Mouse (Mus musculus) liver, embryonic 13.5 days (tissue): Measurements from ENCODE around the gene Snph. TPM values are rescaled to one million over a fixed set of nuclear protein-coding genes. Genes with fewer than 3 reads are reported as not detected.
A peak's percentile ranks its signal among the peaks of the same experiment; 100 is the strongest.

Source experiments
- ATAC-seq: fragments of 200-750 bp; cut with Nextera tagmentation; 2 replicates; pipeline ENCODE4 v1.8.0; 2017; ENCODE audit warnings: low read depth, mild to moderate bottlenecking, moderate number of reproducible peaks, moderate library complexity
- DNase-seq: peaks from one replicate; pipeline ENCODE4 v3.0.0; 2022
- H3K27ac ChIP-seq: fragments of 300-500 bp; sonication (generic); 2 replicates; pipeline ENCODE4 v1.5.1; 2015; ENCODE audit warnings: moderate library complexity, mild to moderate bottlenecking, inconsistent platforms
- H3K27me3 ChIP-seq: fragments of 300-500 bp; sonication (generic); 2 replicates; pipeline ENCODE4 v1.6.1; 2015; ENCODE audit warnings: mild to moderate bottlenecking, inconsistent platforms
- H3K36me3 ChIP-seq: fragments of 300-500 bp; sonication (generic); 2 replicates; pipeline ENCODE4 v1.6.1; 2015; ENCODE audit warnings: mild to moderate bottlenecking, inconsistent platforms
- H3K4me1 ChIP-seq: fragments of 300-500 bp; sonication (generic); replicated peaks from 2 replicates; pipeline ENCODE4 v1.6.1; 2015; ENCODE audit warnings: inconsistent platforms
- H3K4me2 ChIP-seq: fragments of 300-500 bp; sonication (generic); 2 replicates; pipeline ENCODE4 v1.6.1; 2015; ENCODE audit warnings: inconsistent platforms, mild to moderate bottlenecking, moderate library complexity
- H3K4me3 ChIP-seq: fragments of 300-500 bp; sonication (generic); replicated peaks from 2 replicates; pipeline ENCODE4 v1.5.1; 2015; ENCODE audit warnings: mild to moderate bottlenecking, inconsistent platforms
- H3K9ac ChIP-seq: fragments of 300-500 bp; sonication (generic); 2 replicates; pipeline ENCODE4 v1.6.1; 2015; ENCODE audit warnings: mild to moderate bottlenecking, inconsistent platforms
- H3K9me3 ChIP-seq: fragments of 300-500 bp; sonication (generic); replicated peaks from 2 replicates; pipeline ENCODE4 v1.6.1; 2016; ENCODE audit warnings: inconsistent platforms
- WGBS: fragments of 180-500 bp; shearing (Covaris S2); methylation state at CpG from one replicate; pipeline ENCODE4 v1.1.7; 2015; ENCODE audit not compliant: insufficient replicate concordance; 5-methylcytosine and 5-hydroxymethylcytosine counted together
- polyA plus RNA-seq: library from polyadenylated mRNA; unstranded; fragments of >200 nt; fragmentation: Nextera tagmentation; extraction: Ambion mirVana; gene quantifications from 2 replicates; pipeline ENCODE4 v1.2.1, GENCODE M21; 2015

Snph gene
- polyA plus RNA-seq, 1 experiment from 2014 or later, result not detected

GRCm38 (mm10) chr2:151602106-151602505 lies 30.3 kb downstream of the Snph start:
- Histone ChIP-seq H3K9me3 (no peaks in the 10 kb centered on the region), H3K27me3 (0 out of 2 replicates have a peak, but pooled peaks cover 4% of the 10 kb centered on the region), H3K4me2 (no peak overlapping the region), H3K27ac (no peak overlapping the region), H3K4me3 (no peak overlapping the region), H3K4me1 (no peaks in the 10 kb centered on the region), H3K36me3 (no peaks in the 10 kb centered on the region), H3K9ac (no peak overlapping the region)
- no peak for ATAC-seq
- 52% methylated on average over 4 of the region's 4 CpGs for WGBS
- DNase-seq, result no peak

GRCm38 (mm10) chr2:151598068-151598467 lies 34.3 kb downstream of the Snph start:
- Histone ChIP-seq H3K9me3 (no peaks in the 10 kb centered on the region), H3K27ac (no peak overlapping the region), H3K27me3 (0 out of 2 replicates have a peak, but pooled peaks cover 4% of the 10 kb centered on the region), H3K9ac (no peak overlapping the region), H3K4me3 (no peak overlapping the region), H3K36me3 (no peaks in the 10 kb centered on the region), H3K4me2 (no peak overlapping the region), H3K4me1 (no peaks in the 10 kb centered on the region)
- ATAC-seq (no peak), DNase-seq (no peak)
- 37% methylated on average over 2 of the region's 2 CpGs for WGBS

- Histone ChIP-seq H3K4me1 (no peaks in the 10 kb centered on the region), H3K9ac (no peak overlapping the region), H3K27me3 (0 out of 2 replicates have a peak, but pooled peaks cover 5% of the 10 kb centered on the region), H3K4me2 (no peak overlapping the region), H3K36me3 (no peaks in the 10 kb centered on the region), H3K9me3 (no peaks in the 10 kb centered on the region), H3K4me3 (no peak overlapping the region), H3K27ac (no peak overlapping the region)
- WGBS, result 15% methylated on average over 9 of the region's 9 CpGs
- DNase-seq, result no peak
- no peak for ATAC-seq
Observed at GRCm38 (mm10) chr2:151587306-151587705, 45.1 kb downstream of the Snph start.

GRCm38 (mm10) chr2:151586807-151587206 lies 45.6 kb downstream of the Snph start:
- WGBS, result 63% methylated on average over 1 of the region's 1 CpGs
- Histone ChIP-seq H3K9me3 (no peaks in the 10 kb centered on the region), H3K9ac (no peak overlapping the region), H3K27ac (no peak overlapping the region), H3K36me3 (no peaks in the 10 kb centered on the region), H3K4me2 (no peak overlapping the region), H3K4me3 (no peak overlapping the region), H3K4me1 (no peaks in the 10 kb centered on the region), H3K27me3 (0 out of 2 replicates have a peak, but pooled peaks cover 5% of the 10 kb centered on the region)
- ATAC-seq, result no peak
- no peak for DNase-seq

- H3K27me3 ChIP-seq, result 0 out of 2 replicates have a peak, but pooled peaks cover 5% of the 10 kb centered on the region
- ATAC-seq (no peak), DNase-seq (no peak)
- no peak overlapping the region for H3K9ac ChIP-seq
- 44% methylated on average over 3 of the region's 3 CpGs for WGBS
- H3K4me2 ChIP-seq, result no peak overlapping the region
- no peaks in the 10 kb centered on the region for H3K9me3 ChIP-seq
- H3K36me3 ChIP-seq, result no peaks in the 10 kb centered on the region
- H3K4me1 ChIP-seq, result no peaks in the 10 kb centered on the region
- no peak overlapping the region for H3K27ac ChIP-seq
- H3K4me3 ChIP-seq, result no peak overlapping the region
Observed at GRCm38 (mm10) chr2:151585934-151586333, 46.5 kb downstream of the Snph start.

- Histone ChIP-seq H3K9ac (no peak overlapping the region), H3K27me3 (no peaks in the 10 kb centered on the region; the same call in 1 of the 2 replicates), H3K4me3 (no peak overlapping the region), H3K9me3 (no peaks in the 10 kb centered on the region), H3K36me3 (no peaks in the 10 kb centered on the region), H3K4me1 (peaks cover 9% of the 10 kb centered on the region), H3K4me2 (no peak overlapping the region), H3K27ac (no peak overlapping the region)
- ATAC-seq, result no peak
- no peak for DNase-seq
- WGBS, result 7% methylated on average over 1 of the region's 1 CpGs
Observed at GRCm38 (mm10) chr2:151580945-151581344, 51.4 kb downstream of the Snph start.

GRCm38 (mm10) chr2:151579183-151579582 lies 53.2 kb downstream of the Snph start:
- H3K4me2 ChIP-seq, result no peak overlapping the region
- H3K36me3 ChIP-seq, result no peaks in the 10 kb centered on the region
- peaks cover 14% of the 10 kb centered on the region for H3K4me1 ChIP-seq
- 55% methylated on average over 4 of the region's 4 CpGs for WGBS
- ATAC-seq (no peak), DNase-seq (no peak)
- H3K27ac ChIP-seq, result no peak overlapping the region
- H3K9ac ChIP-seq, result no peak overlapping the region
- no peaks in the 10 kb centered on the region for H3K9me3 ChIP-seq
- H3K4me3 ChIP-seq, result no peak overlapping the region
- no peaks in the 10 kb centered on the region; the same call in 1 of the 2 replicates for H3K27me3 ChIP-seq

GRCm38 (mm10) chr2:151575699-151576389 lies 56.5 kb downstream of the Snph start:
- Histone ChIP-seq H3K9me3 (no peaks in the 10 kb centered on the region), H3K27me3 (no peaks in the 10 kb centered on the region; the same call in 1 of the 2 replicates), H3K4me1 (peaks cover 14% of the 10 kb centered on the region), H3K36me3 (no peaks in the 10 kb centered on the region), H3K9ac (peak overlapping the region; percentile 56), H3K4me3 (peak overlapping the region; percentile 45), H3K4me2 (peak overlapping the region; percentile 66), H3K27ac (no peak overlapping the region)
- ATAC-seq (peak; percentile 77), DNase-seq (peak; percentile 46)
- 2% methylated on average over 38 of the region's 38 CpGs for WGBS

GRCm38 (mm10) chr2:151575119-151575698 lies 57.2 kb downstream of the Snph start:
- 25% methylated on average over 7 of the region's 7 CpGs for whole genome bisulfite sequencing
- no peak for DNase-seq

GRCm38 (mm10) chr2:151574607-151575006 lies 57.8 kb downstream of the Snph start:
- WGBS, result 61% methylated on average over 5 of the region's 5 CpGs
- no peak overlapping the region for H3K9ac ChIP-seq

More at GRCm38 (mm10) chr2:151575119-151575698, 57.2 kb downstream of the Snph start:
- Histone ChIP-seq H3K4me3 (peak overlapping the region; percentile 45), H3K27me3 (no peaks in the 10 kb centered on the region; the same call in 1 of the 2 replicates), H3K4me1 (peaks cover 14% of the 10 kb centered on the region), H3K9me3 (no peaks in the 10 kb centered on the region), H3K4me2 (peak overlapping the region; percentile 66), H3K36me3 (no peaks in the 10 kb centered on the region), H3K27ac (no peak overlapping the region), H3K9ac (peak overlapping the region; percentile 56)
- no peak for ATAC-seq

GRCm38 (mm10) chr2:151573667-151574066 lies 58.7 kb downstream of the Snph start:
- Histone ChIP-seq H3K4me2 (no peak overlapping the region), H3K9ac (no peak overlapping the region), H3K4me3 (no peak overlapping the region), H3K36me3 (no peaks in the 10 kb centered on the region), H3K27me3 (no peaks in the 10 kb centered on the region; the same call in 1 of the 2 replicates), H3K9me3 (no peaks in the 10 kb centered on the region), H3K27ac (no peak overlapping the region), H3K4me1 (peaks cover 14% of the 10 kb centered on the region)
- no peak for ATAC-seq
- no peak for DNase-seq
- 54% methylated on average over 3 of the region's 3 CpGs for WGBS

More at GRCm38 (mm10) chr2:151574607-151575006, 57.8 kb downstream of the Snph start:
- Histone ChIP-seq H3K27ac (no peak overlapping the region), H3K4me2 (no peak overlapping the region), H3K9me3 (no peaks in the 10 kb centered on the region), H3K27me3 (no peaks in the 10 kb centered on the region; the same call in 1 of the 2 replicates), H3K4me1 (peaks cover 14% of the 10 kb centered on the region), H3K36me3 (no peaks in the 10 kb centered on the region), H3K4me3 (no peak overlapping the region)
- ATAC-seq, result no peak
- no peak for DNase-seq
